Mouse (Mus musculus): ENCODE results near the gene Angptl4. TPM values are rescaled to one million over a fixed set of nuclear protein-coding genes. Genes with fewer than 3 reads are reported as not detected.

Gene Angptl4
- total RNA-seq, 1 experiment from 2014 or later, result 0.29 TPM

Other genes starting within 250 kb of the Angptl4 start
- 541 to 588 TPM (median 587 TPM) in 3 replicates for gene Myo1f, start 226.1 kb downstream of the Angptl4 start, total RNA-seq (2017)
- 7.8 to 17.3 TPM (median 8.7 TPM) in 3 replicates for gene Zfp414, start 152.7 kb downstream of the Angptl4 start, total RNA-seq (2017)
- gene Pram1, start 143.8 kb downstream of the Angptl4 start, total RNA-seq (2017), result 5.0 to 7.9 TPM in 2 of 3 replicates, not detected in the other
- 275 to 423 TPM (median 304 TPM) in 3 replicates for gene Hnrnpm, start 95.0 kb downstream of the Angptl4 start, total RNA-seq (2017)
- gene March2, start 63.2 kb downstream of the Angptl4 start, total RNA-seq (2017), result 55.4 to 90.5 TPM (median 74.7 TPM) in 3 replicates
- gene Rab11b, start 21.3 kb downstream of the Angptl4 start, total RNA-seq (2017), result 41.4 to 78.7 TPM (median 59.2 TPM) in 3 replicates
- gene Kank3, start 28.7 kb upstream of the Angptl4 start, total RNA-seq (2017), result 8.6 to 12.3 TPM (median 10.3 TPM) in 3 replicates
- 887 to 1,482 TPM (median 1,008 TPM) in 3 replicates for gene Rps28, start 42.7 kb upstream of the Angptl4 start, total RNA-seq (2017)
- 107 to 131 TPM (median 117 TPM) in 3 replicates for gene Ndufa7, start 42.7 kb upstream of the Angptl4 start, total RNA-seq (2017)
- 1.1 to 1.5 TPM in 2 of 3 replicates, not detected in the other for gene Cd320, start 61.3 kb upstream of the Angptl4 start, total RNA-seq (2017)
- gene Gm7029, start 92.0 kb upstream of the Angptl4 start, total RNA-seq (2017), result not detected in 3 replicates
- 0.48 to 4.9 TPM (median 0.96 TPM) in 3 replicates for gene Kifc1, start 108.8 kb upstream of the Angptl4 start, total RNA-seq (2017)
- 1.6 to 5.9 TPM (median 5.5 TPM) in 3 replicates for gene Platr17, start 123.3 kb upstream of the Angptl4 start, total RNA-seq (2017)
- 38.2 to 72.8 TPM (median 49.3 TPM) in 3 replicates for gene Daxx, start 127.6 kb upstream of the Angptl4 start, total RNA-seq (2017)
- 129 to 172 TPM (median 140 TPM) in 3 replicates for gene Tapbp, start 134.1 kb upstream of the Angptl4 start, total RNA-seq (2017)
- 21.8 to 32.2 TPM (median 31.5 TPM) in 3 replicates for gene Zbtb22, start 134.1 kb upstream of the Angptl4 start, total RNA-seq (2017)
- gene Rgl2, start 147.7 kb upstream of the Angptl4 start, total RNA-seq (2017), result 43.6 to 72.8 TPM (median 71.4 TPM) in 3 replicates
- 88.1 to 107 TPM (median 98.7 TPM) in 3 replicates for gene Pfdn6, start 158.5 kb upstream of the Angptl4 start, total RNA-seq (2017)
- gene Wdr46, start 158.8 kb upstream of the Angptl4 start, total RNA-seq (2017), result 11.1 to 17.8 TPM (median 16.3 TPM) in 3 replicates
- gene B3galt4, start 169.7 kb upstream of the Angptl4 start, total RNA-seq (2017), result 2.6 to 4.6 TPM (median 3.5 TPM) in 3 replicates
- 16.8 to 32.7 TPM (median 25.1 TPM) in 3 replicates for gene Vps52, start 174.0 kb upstream of the Angptl4 start, total RNA-seq (2017)
- 765 to 894 TPM (median 817 TPM) in 3 replicates for gene Rps18, start 174.2 kb upstream of the Angptl4 start, total RNA-seq (2017)
- 3,712 to 3,894 TPM (median 3,837 TPM) in 3 replicates for gene H2-K1, start 218.5 kb upstream of the Angptl4 start, total RNA-seq (2017)
- 10.9 to 15.5 TPM (median 15.1 TPM) in 3 replicates for gene Ring1, start 242.8 kb upstream of the Angptl4 start, total RNA-seq (2017)
- 77.7 to 117 TPM (median 111 TPM) in 3 replicates for gene H2-Ke6, start 246.2 kb upstream of the Angptl4 start, total RNA-seq (2017)
- gene Slc39a7, start 249.9 kb upstream of the Angptl4 start, total RNA-seq (2017), result 105 to 116 TPM (median 115 TPM) in 3 replicates
- 34.6 to 41.0 TPM (median 40.7 TPM) in 3 replicates for gene Rxrb, start 250.0 kb upstream of the Angptl4 start, total RNA-seq (2017)